ENCODE assay signal across 20 mouse cellular contexts in the genomic region with DNA sequence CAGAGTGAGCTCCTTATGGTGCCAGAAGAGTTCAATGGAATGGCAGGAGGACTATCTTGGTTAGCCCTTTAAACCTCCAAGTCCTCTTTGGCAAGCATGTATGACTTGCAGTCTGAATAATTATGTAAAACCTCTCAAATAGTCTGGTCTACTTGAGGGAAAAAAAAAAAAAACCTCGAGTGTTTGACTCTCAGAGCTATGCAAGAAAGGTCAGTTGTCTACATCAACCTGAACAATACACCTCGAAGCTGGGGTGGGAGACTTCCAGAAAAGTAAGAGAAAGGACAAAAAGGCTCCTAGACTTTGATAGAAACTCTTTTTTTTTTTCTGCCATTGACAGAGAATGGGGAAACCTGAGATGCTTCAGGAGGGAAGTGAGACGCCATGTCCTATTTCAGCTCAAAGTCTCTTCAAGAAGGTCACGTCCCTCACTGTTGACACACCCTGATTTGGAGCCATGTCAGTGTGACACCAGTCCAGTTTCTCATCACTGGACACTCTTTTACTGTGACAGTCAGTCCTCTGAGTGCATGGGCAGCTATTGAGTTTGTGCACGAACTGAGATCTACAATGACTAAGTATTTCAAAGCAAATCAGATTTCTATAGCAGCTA.
"Had no signal": no experiment of that assay in that cellular context is flagged by ENCODE, and none has a peak within 500 bp of the region (broad histone marks: within the 10 kb centered on the region; RNA-seq: fewer than 3 reads in every experiment).

No protein-coding gene starts in this region.

- H3K27ac ChIP-seq: left cerebral cortex, adult 2 months; liver, embryonic 14.5 days; midbrain, embryonic 10.5 days; midbrain, embryonic 13.5 days; stomach, postnatal 0 days had no signal

- DNase-seq: kidney, adult 2 months; kidney, postnatal 10 days; kidney, postnatal 36 days; layer of hippocampus, postnatal 36 days; liver, postnatal 0 days; lung, embryonic 14.5 days; lung, postnatal 4 days; right cerebral cortex, postnatal 14 days; right cerebral cortex, postnatal 4 days; thymus, adult 2 months; thymus, postnatal 25 days had no signal

- H3K4me1 ChIP-seq: midbrain, embryonic 13.5 days had no signal

- H3K9ac ChIP-seq: liver, embryonic 14.5 days; liver, postnatal 0 days; lung, embryonic 14.5 days; midbrain, embryonic 13.5 days had no signal

- H3K36me3 ChIP-seq: midbrain, embryonic 10.5 days; midbrain, embryonic 13.5 days had no signal

- ATAC-seq: intestine, postnatal 0 days; liver, postnatal 0 days; lung, postnatal 0 days; midbrain, embryonic 13.5 days; midbrain, embryonic 16.5 days had no signal

- H3K4me2 ChIP-seq: liver, embryonic 11.5 days; lung, embryonic 14.5 days; midbrain, embryonic 13.5 days had no signal

- H3K9me3 ChIP-seq: midbrain, embryonic 10.5 days; midbrain, embryonic 13.5 days had no signal

- H3K4me3 ChIP-seq: left cerebral cortex, adult 2 months; midbrain, embryonic 10.5 days; midbrain, embryonic 13.5 days had no signal

- H3K27me3 ChIP-seq: midbrain, embryonic 13.5 days had no signal
